Mouse (Mus musculus) megakaryocyte, adult 5-6 weeks (primary cell): ENCODE results near the gene Pik3ip1. TPM values are rescaled to one million over a fixed set of nuclear protein-coding genes. Genes with fewer than 3 reads are reported as not detected.

ENCODE experiments used
- ATAC-seq: 2 replicates; pipeline ENCODE4 v1.8.0; 2016; ENCODE audit warnings: mild to moderate bottlenecking, inconsistent platforms; ENCODE audit not compliant: poor library complexity, severe bottlenecking
- total RNA-seq, 2 experiments: library from RNA; stranded (forward) in 1 of 2; stranded (reverse) in 1 of 2; fragments of 153-499, 151-499 nt in 1 of 2; fragments of 221-1000, 200-1000 nt in 1 of 2; gene quantifications; 2 replicates each; pipeline versions ENCODE4 v1.2.3 to v1.2.4; 2015 to 2017

Pik3ip1 gene
- total RNA-seq, 2 experiments from 2014 or later = 1.0 to 3.8 TPM

GRCm38 (mm10) chr11:3301075-3301474 is 29.1 kb upstream of the Pik3ip1 start:
- no peak for ATAC-seq

GRCm38 (mm10) chr11:3302385-3302784 is 27.8 kb upstream of the Pik3ip1 start:
- ATAC-seq = no peak

GRCm38 (mm10) chr11:3302792-3303191 is 27.4 kb upstream of the Pik3ip1 start:
- ATAC-seq = no peak

- no peak for ATAC-seq
Measured at GRCm38 (mm10) chr11:3305821-3306220, 24.4 kb upstream of the Pik3ip1 start.

GRCm38 (mm10) chr11:3307875-3308274 is 22.3 kb upstream of the Pik3ip1 start:
- peak; percentile 78 for ATAC-seq

- no peak for ATAC-seq
Measured at GRCm38 (mm10) chr11:3309884-3310283, 20.3 kb upstream of the Pik3ip1 start.

- ATAC-seq = no peak
Measured at GRCm38 (mm10) chr11:3310789-3311585, 19.2 kb upstream of the Pik3ip1 start.

GRCm38 (mm10) chr11:3311586-3312347 is 18.4 kb upstream of the Pik3ip1 start:
- no peak for ATAC-seq

- peak; percentile 43; the same call in 1 of the 2 replicates for ATAC-seq
Measured at GRCm38 (mm10) chr11:3313294-3313693, 16.9 kb upstream of the Pik3ip1 start.

GRCm38 (mm10) chr11:3314148-3314547 is 16.1 kb upstream of the Pik3ip1 start:
- peak; percentile 85 for ATAC-seq

GRCm38 (mm10) chr11:3318286-3318685 is 11.9 kb upstream of the Pik3ip1 start:
- ATAC-seq = no peak

- ATAC-seq = no peak
Measured at GRCm38 (mm10) chr11:3328271-3328670, 1.9 kb upstream of the Pik3ip1 start.

GRCm38 (mm10) chr11:3328806-3329775 is 1.1 kb upstream of the Pik3ip1 start:
- no peak for ATAC-seq

- peak; percentile 52 for ATAC-seq
Measured at GRCm38 (mm10) chr11:3330566-3330965, 365 bp downstream of the Pik3ip1 start.

- ATAC-seq = no peak
Measured at GRCm38 (mm10) chr11:3330991-3331750, 970 bp downstream of the Pik3ip1 start.

- ATAC-seq = peak; percentile 79
Measured at GRCm38 (mm10) chr11:3331756-3332642, 1.8 kb downstream of the Pik3ip1 start.

- ATAC-seq = no peak
Measured at GRCm38 (mm10) chr11:3333111-3333695, 3.0 kb downstream of the Pik3ip1 start.

- no peak for ATAC-seq
Measured at GRCm38 (mm10) chr11:3334141-3334710, 4.0 kb downstream of the Pik3ip1 start.
